Mouse (Mus musculus) mouse embryonic stem cell (cell line): ENCODE measurements around the gene Fdx1l.

ENCODE experiments used
- in situ Hi-C, 2 experiments: fragments of 300-500 bp; cut with MboI; formaldehyde crosslinking; loops; 1 replicate in 1 of 2; 3 replicates in 1 of 2; pipeline ENCODE4 v1.14.3; 2019 to 2020; ENCODE audit warnings: low sequenced_read_pairs in 2 of 2, low pct_unique_long_range_greater_than_20kb in 1 of 2, mixed read lengths in 1 of 2; ENCODE audit not compliant: unreplicated experiment in 1 of 2

Gene Fdx1l

DNA sequence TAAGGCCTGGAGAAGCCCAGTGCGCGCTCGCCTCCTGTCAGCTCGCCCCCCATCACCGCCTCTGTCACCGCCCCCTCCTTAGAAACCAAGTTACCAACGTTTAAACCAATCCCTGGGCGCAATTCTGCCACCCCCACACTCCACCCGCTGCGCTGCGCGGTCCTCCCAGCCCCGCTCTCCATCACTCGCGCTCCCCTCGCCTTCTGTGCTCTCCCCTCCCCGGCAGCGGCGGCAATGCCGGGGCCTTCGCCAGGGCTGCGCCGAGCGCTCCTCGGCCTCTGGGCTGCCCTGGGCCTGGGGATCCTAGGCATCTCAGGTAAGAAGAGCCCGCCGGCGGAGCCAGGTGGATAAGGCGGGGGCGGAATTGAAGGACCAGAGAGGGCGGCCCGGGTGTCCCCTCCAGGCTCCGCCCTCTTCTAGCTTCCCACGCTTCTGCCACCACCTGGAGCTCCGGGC is 41.5 kb downstream of the Fdx1l start, which contains the start of gene Icam5:
Icam5 (plus strand) TSS at position 178 of the 456 bp plus-strand sequence.
- in situ Hi-C loops = no loop called here

DNA sequence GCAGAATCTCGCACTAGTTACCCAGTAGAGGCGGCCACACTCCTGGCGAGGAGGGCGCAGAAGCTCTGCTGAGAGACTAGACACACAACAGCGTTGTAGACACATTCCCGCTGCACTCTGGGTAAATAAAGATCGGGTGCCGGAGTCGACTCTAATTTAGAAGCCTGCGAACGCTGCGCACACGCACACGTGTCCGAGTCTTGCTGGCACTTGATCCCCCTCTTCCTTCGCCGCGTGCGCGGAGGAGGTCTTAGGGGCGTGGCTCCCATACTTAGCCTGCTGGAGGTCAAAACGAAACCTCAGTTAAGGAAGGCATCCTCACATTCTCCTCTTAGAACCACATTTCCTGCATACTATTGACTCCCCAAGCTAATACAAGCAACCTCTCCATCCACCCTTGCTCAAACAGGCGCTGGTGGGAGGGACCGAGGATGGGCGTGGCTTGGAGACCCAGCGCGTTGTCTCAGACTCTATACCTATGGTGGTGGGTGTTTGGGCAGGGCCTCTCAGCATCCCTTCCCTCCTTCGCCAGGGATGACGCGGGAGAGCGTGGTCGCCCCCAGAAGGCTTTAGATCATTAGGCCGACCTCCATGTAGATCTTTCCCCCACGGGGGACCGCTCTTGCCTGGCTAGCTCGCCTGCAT is 42.0 kb downstream of the Fdx1l start:
- in situ Hi-C loops = no loop called here

DNA sequence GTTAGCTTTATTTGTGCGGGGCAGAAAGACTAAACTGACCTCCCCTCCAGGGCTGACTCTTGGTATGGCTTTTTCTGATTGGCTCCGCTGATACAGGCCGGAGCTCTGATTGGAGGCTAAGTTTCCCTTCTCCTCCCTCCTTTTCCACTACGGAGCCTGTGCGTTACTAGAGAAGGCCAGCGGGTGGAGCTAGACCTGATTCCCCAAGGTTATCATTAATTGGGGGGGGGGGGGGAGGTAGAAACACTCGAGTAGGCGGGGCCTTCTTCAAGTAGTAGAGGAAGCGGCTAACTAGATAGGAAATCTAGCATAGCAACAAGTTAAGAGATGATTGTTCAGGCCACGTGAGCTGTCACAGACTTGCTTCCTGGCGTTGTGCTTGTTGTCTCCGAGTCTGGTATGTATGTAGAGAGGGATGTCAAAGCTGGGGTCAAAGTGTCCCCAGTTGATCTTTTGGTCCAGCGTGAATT is 42.6 kb downstream of the Fdx1l start:
- in situ Hi-C loops = no loop called here

DNA sequence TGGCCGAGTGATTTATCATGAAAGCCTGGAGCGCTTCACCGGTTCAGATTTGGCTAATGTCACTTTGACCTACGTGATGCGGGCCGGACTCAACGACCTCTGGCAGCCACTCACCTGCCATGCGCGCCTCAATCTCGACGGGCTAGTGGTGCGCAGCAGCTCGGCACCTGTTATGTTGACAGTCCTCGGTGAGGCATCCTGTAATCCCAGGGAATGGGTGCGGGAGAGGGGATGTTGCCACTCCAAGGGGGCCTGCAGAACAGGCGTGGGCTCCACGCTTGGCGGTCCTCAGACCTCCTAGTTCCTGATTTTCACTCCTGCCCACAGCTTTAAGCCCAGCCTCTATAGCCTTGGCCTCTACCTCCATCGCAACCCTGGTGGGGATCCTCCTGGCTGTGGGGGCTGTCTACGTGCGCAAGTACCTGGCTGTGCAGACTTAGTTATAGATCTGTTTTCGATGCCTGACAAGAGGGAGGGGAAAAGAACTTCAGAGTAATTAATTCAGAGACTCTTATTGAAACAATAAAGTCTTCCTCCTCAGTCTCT is 43.3 kb downstream of the Fdx1l start:
- in situ Hi-C loops = no loop called here

DNA sequence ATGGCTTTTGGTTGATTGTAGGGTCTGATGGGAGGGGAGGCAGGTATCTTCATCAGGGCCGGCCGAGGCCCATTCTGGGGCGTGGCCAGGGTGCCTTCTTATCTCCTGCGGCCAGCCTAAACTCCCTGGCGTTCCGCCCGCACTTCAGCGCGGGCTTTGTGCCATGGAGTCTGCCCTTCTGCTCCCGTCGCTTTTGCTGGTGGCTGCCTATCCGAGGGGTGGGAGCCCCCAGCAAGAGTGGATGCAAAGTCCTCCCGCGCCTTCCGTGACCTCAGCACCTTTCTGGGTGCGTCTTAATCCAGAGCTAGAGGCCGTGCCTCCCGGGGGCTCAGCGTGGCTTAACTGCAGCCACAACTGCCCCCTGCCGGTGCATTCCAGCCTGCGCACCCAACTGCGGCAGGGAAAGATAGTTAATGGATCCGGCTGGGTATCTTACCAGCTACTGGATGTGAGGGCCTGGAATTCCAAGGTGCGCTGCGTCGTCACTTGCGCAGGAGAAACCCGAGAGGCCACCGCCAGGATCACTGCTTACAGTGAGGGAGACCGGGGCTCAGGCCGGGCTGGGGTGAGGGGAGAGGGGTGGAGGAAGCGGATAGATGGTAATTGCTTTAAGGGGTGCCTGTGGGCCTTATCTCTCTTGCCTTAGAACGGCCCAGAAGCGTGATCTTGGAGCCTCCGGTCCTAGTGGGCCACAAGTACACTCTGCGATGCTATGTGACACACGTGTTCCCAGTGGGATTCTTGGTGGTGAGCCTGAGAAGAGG is 43.9 kb downstream of the Fdx1l start, which contains the start of gene Icam4:
Icam4 (plus strand) TSS at position 83 of the 764 bp plus-strand sequence.
- in situ Hi-C loops = no loop called here

DNA sequence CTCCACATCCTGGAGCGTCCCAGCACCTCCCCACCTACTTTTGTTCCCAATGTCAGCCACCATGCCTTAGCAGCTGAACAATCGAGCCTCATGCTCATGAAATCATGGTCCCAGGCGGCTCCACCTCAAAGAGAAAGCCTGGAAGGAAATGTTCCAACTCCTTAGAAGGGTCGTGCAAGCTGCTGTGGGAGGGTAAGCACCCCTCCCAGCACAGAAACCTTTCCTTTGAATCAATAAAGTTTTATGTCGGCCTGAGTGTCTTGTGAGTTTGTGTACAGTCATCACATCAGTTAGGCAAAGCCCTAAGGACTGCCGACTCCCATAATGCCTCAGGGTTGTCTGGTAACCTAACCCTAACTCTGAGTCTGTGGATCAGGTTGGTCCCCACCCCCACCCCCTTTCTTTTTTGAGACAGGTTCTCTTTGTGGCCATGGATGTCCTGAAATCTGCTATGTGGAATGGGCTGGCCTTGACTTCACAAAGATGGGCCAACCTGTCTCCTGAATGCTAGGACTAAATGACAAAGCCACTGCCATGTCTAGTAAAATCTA is 44.8 kb downstream of the Fdx1l start:
- in situ Hi-C loops = no loop called here

DNA sequence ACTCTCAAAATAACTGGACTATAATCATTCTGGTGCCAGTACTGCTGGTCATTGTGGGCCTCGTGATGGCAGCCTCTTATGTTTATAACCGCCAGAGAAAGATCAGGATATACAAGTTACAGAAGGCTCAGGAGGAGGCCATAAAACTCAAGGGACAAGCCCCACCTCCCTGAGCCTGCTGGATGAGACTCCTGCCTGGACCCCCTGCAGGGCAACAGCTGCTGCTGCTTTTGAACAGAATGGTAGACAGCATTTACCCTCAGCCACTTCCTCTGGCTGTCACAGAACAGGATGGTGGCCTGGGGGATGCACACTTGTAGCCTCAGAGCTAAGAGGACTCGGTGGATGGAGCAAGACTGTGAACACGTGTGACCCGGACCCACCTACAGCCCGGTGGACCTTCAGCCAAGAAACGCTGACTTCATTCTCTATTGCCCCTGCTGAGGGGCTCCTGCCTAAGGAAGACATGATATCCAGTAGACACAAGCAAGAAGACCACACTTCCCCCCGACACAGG is 45.6 kb downstream of the Fdx1l start:
- in situ Hi-C loops = no loop called here

DNA sequence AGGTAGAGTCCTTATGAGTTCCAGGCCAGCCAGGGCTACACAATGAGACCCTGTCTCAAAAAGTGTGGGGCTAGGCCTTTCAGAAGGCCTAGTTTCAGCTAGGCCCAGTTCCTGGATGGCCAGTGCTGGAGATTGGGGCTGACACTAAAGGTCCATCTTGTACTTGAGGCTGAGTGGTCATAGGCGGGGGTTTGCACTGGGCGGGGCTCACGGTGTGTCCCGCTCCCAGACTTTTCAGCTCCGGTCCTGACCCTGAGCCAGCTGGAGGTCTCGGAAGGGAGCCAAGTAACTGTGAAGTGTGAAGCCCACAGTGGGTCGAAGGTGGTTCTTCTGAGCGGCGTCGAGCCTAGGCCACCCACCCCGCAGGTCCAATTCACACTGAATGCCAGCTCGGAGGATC is 46.6 kb downstream of the Fdx1l start:
- in situ Hi-C loops = no loop called here

DNA sequence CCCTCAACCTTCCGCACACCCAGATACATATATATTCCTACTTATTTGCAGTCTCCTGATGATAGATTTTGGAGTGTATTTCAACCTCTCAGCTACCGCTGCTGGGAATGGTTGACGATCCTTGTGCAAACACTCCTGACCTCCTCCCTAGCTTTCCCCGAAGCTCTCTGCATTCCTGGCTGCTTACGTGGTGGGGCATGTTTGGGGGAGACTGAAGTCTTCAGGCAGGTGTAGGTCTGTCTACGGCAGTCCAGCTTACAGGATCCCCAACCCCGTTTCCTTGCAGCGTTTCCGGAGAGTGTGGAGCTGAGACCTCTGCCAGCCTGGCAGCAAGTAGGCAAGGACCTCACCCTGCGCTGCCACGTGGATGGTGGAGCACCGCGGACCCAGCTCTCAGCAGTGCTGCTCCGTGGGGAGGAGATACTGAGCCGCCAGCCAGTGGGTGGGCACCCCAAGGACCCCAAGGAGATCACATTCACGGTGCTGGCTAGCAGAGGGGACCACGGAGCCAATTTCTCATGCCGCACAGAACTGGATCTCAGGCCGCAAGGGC is 48.1 kb downstream of the Fdx1l start:
- in situ Hi-C loops = no loop called here

DNA sequence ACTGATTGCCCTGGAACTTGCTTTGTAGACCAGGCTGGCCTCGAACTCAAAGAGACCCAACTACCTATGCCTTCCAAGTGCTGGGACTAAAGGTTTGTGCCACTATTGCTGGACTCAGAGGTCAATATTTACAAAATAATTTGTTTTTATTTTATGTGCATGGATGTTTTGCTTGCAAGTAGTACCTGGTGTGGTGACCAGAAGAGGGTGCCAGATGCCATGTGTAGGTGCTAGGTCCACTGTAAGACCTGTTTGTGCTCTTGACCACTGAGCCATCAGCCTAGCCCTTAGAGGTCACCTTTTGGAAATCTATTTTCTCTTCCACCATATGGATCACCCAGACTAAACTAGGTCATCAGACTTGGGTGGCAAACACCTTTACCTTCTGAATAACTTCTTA is 50.7 kb downstream of the Fdx1l start:
- in situ Hi-C loops = no loop called here

DNA sequence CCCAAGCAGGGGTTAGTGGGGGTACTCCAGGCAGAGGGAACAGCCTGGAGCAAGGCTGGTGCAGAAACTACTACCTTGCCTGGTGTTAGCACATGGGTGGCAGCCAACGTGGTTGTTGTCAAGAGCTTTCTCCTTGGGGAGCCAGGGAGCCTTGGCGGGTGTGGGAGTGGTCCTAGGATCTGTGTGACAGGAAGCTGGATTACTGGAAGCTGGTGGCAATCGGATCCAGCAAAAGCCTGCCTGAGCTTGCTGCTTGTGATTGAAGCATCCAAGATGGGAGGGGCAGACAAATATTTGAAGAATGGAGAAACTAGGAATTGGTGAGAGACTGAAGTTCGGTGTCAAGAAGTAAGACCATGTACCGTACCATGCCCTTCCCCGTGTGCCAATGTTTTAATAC is 51.1 kb downstream of the Fdx1l start:
- in situ Hi-C loops = no loop called here

DNA sequence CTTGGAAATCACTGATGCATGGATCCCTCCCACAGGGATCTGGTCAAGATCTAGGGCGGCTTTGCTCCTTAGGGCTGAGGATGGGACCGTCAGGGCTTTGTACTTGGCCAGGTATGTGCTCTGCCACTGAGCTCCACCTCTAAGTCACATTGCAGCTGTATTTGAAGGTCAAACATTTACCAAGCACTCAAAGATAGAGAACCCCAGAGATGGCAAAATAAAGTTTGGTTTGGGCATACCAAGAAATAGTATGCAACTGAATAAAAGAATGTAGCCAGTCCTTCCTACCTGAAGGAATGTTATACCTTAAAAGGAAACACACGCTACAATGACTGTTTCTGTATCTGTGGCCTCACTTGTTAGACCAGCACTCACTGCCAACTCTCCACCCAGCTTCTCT is 52.1 kb downstream of the Fdx1l start:
- in situ Hi-C loops = no loop called here

DNA sequence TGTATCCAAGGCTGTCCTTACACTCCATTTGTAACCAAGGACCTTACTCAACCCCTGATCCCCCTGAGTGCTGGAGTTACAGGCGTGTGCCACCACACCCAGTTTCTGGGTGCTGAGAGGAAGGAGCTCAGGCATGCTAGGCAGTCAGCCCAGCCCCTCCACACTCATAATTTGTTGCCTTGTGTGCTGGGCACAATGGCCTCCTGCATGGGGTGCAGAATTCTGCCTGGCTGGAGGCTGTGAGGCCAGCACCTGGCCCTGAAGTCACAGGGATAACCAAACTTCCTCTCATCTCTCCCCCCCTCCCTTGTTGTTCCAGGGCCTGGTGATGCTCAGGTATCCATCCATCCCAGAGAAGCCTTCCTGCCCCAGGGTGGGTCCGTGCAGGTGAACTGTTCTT is 54.8 kb downstream of the Fdx1l start:
- in situ Hi-C loops = no loop called here
